Mouse (Mus musculus) brown adipose tissue, adult 24 weeks (tissue): ENCODE data around the gene Ptprd. TPM values are rescaled to one million over a fixed set of nuclear protein-coding genes. Genes with fewer than 3 reads are reported as not detected.
"Not testable (repeated sequence)": the region's sequence is repeated elsewhere in the genome, so short reads cannot be mapped to it uniquely, and the experiment has no call there.

Experiments
- H3K27ac ChIP-seq: fragments of 200-500 bp; replicated peaks from 2 replicates; pipeline ENCODE4 v1.5.1; 2012; ENCODE audit warnings: low read depth, mild to moderate bottlenecking, low read length
- H3K4me1 ChIP-seq: fragments of 200-500 bp; 2 replicates; pipeline ENCODE4 v1.6.1; 2012; ENCODE audit warnings: low read length, mixed read lengths; ENCODE audit not compliant: control insufficient read depth, insufficient read depth, insufficient read length
- H3K4me3 ChIP-seq: fragments of 200-500 bp; 2 replicates; pipeline ENCODE4 v1.5.1; 2012; ENCODE audit warnings: low read depth, mild to moderate bottlenecking, low read length, moderate library complexity; ENCODE audit not compliant: insufficient read depth
- polyA plus RNA-seq: library from polyadenylated mRNA; stranded (reverse); fragments of >200 nt; gene quantifications from 2 replicates; pipeline ENCODE4 v1.2.4, GENCODE M21; 2012; ENCODE audit not compliant: missing spikeins, insufficient read depth, insufficient read length

Ptprd gene
- polyA plus RNA-seq, 1 experiment, result 22.5 TPM

DNA sequence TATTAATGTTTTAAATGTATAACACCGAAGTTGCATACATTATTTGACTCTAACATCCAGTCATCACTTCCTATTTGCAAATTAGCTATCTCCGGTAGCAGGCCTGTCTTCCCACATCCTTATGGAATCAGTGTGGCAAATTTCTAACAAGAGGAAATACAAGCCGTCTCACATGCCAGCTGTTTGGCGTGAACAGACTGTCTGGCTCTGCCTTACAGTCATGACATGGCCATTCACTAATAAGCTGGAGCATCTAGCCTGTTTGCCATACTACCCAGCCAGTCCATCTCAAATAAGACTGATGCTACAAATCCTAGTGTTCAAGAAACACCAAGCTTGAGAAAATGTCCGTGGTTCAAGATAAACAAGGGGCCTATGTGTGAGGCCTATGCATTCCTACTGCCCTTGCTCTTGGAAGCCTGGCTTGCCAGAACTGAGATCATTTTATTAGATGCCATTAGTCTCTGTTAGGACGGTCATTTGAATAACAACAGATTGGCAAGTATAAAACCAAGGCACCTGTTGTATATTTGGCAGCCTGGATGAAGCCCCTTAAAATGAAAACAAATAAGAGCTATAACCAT is 1773.2 kb downstream of the Ptprd start:
- Histone ChIP-seq H3K4me1 (no peaks in the 10 kb centered on the region; the same call in 1 of the 2 replicates), H3K4me3 (no peak overlapping the region), H3K27ac (no peak overlapping the region)

DNA sequence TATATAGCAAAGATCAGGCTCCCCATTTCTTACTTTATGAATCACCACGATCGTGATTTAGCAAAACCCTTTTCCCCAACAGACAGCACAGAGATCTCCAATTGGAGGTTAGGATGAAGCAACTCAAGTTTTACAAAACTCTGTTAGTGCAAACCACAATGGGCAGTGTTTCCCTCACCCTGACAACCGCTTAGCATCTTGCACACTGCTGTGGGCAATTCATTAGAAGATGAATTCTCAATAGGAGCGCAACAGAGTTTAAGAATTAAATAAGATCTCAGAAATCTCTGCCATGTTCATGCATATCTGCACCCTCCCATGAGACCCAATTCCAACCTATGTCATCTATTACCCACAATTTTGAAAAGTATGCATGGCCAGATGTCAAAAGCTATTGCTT is 1773.7 kb downstream of the Ptprd start:
- H3K27ac ChIP-seq, result no peak overlapping the region
- no peaks in the 10 kb centered on the region; the same call in 1 of the 2 replicates for H3K4me1 ChIP-seq
- no peak overlapping the region for H3K4me3 ChIP-seq

DNA sequence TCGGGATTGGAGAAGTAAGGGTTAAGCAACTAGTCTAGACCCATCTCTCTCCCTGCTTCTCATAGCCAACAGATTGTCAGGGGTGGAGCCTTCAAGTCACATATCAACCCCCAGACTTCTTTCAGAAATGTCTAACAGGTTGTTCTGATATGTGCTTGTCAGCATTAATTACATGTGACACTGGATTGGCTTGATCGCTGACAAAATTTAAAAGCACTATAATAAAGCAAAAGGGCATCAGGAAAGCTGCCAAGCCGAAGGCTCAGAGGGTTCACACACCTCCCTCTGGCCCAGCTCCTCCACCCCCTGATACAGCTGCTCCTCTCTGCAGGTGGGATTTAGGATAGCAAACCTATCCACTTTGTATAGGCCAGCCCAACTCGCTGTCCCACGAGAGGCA is 1775.8 kb downstream of the Ptprd start:
- Histone ChIP-seq H3K4me3 (no peak overlapping the region), H3K27ac (no peak overlapping the region)

DNA sequence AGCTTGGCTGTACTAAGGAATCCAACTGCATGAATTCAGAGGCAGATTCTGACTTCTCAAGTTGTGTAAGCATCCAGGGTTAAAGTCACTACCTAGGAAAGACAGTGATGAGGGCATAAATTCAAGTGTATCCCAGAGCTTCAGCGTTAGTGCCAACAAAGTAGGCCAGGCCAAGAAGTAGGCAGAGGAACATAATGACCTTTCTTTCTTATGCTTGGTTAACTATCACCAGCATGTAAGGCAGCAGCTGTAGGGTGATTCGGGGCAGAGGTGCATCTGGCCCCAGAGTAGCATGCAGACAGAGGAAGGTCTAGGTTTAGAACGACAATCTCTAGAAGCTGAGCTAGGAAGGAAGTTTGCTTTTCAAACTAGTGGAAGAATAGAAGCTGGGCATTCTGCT is 1782.0 kb downstream of the Ptprd start:
- Histone ChIP-seq H3K4me3 (no peak overlapping the region), H3K27ac (no peak overlapping the region), H3K4me1 (no peaks in the 10 kb centered on the region; the same call in 1 of the 2 replicates)

More for the DNA sequence above, 1775.8 kb downstream of the Ptprd start:
- no peaks in the 10 kb centered on the region; the same call in 1 of the 2 replicates for H3K4me1 ChIP-seq

DNA sequence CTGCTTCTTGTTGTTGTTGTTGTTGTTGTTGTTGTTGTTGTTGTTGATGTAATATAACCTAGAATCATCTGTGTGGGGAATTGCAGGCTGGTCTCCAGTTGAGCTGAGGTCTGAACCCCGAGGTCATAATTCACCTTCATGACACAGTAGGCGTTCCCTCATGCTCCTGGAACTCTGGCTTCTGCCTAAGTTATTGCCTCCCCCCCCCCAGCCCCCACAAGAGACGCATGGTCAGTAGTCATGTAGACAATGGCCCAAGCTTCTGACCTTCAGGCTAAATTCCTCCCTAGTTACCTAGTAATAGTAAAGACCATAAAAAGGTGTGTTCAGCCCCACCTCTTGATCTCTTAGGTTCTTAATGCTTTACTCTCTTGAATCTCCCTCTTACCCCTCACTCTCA is 1784.7 kb downstream of the Ptprd start:
- H3K4me3 ChIP-seq, H3K27ac ChIP-seq, H3K4me1 ChIP-seq: not testable (repeated sequence)

DNA sequence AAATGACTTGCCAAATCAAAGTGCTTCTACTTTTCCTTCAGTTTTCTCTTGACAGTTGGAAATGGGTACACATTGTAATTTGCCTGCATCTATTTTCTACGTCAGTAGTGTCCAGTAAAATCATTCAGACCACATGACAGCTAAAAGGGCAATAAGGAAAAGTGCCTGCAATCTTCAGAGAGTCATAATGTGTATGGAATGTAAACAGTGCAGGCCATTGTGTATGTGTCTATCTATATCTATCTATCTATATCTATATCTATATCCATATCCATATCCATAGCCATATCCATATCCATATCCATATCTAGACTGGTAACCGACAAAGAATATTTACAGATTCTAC is 1786.6 kb downstream of the Ptprd start:
- 0 out of 2 replicates have a peak overlapping the region, but pooled peaks have one; percentile 39 for H3K27ac ChIP-seq

DNA sequence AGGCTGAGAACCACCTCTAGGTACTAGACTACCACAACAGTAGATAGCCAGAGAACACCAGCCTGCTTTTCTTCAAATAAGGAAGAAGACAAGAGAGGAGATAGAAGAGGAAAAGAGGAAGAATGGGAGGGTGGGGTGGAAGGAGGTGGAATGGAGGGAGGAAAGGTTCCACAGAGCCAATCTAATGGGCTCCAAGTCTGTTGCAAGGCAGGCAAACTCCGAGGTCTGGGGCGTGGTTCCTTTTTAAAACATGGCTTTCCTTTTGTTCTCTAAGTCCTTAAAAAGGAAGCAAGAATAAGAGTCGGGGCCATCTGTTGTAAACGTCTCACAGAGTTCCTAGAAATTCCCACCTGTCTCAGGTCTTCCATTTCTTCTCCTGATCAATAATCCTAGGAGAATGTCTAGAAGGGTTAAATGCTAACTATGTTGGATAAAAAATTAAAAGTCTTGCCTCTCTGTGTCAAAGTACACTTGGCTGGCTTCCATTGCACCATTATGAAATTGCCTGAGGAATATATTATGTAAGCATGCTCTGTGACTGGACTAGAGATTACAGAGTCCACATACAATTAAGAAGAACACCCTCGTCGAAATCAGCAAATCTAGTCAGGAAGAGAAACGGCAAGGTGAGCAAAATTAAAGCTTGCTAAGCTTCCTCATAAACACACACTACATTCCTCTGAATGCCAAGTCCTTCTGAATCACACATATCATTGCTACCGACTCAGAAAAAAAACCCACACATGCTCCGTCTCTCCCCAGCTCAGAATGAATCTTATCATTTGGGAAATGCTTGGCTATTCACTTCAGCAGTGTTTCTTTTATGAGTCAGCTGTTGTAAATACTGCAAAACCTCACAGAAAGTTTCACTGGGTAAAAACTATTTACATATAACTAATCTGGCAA is 1787.2 kb downstream of the Ptprd start:
- peak overlapping the region; percentile 83 for H3K27ac ChIP-seq
- H3K4me3 ChIP-seq, result peak overlapping the region; percentile 27; the same call in 1 of the 2 replicates
- peaks cover 2% of the 10 kb centered on the region; the same call in 1 of the 2 replicates for H3K4me1 ChIP-seq

More for the DNA sequence above, 1786.6 kb downstream of the Ptprd start:
- Histone ChIP-seq H3K4me1 (peaks cover 2% of the 10 kb centered on the region; the same call in 1 of the 2 replicates), H3K4me3 (no peak overlapping the region)

DNA sequence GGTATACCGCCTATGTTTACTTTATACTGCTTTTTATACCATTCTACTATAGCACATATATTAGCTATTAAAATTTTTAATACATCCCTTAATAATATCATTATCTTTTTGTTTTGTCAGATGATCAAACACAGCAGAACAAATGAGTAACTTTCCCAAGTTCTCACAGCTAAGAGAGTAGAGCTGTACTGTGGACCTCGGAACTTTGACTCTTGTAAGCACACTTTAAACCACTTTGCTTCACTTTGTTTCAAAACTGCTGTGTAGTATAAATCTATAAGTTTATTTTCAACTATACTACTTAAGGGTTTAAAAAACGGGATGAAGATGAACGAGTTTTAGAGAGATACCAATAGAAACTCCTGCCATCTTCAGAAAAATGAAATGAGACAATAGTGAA is 1789.6 kb downstream of the Ptprd start:
- Histone ChIP-seq H3K4me3 (no peak overlapping the region), H3K4me1 (peaks cover 2% of the 10 kb centered on the region; the same call in 1 of the 2 replicates), H3K27ac (no peak overlapping the region)

DNA sequence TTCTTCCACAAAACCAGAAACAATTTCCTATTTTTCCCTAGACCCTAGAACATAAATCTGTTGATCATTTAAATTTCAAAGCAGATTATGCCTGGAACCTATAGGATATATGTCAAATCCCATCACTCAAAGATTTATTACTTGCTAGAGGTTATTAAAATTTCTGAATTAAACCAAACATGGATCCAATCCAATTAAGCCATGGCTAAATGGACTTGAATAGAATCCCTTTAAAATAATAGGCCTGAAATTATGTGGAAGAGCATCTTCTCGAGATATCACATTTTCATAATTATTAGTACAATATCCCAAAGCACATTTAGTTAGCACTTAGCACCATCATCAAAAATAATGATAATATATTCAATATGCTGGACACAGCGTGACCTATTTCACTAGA is 1792.1 kb downstream of the Ptprd start:
- Histone ChIP-seq H3K4me3 (no peak overlapping the region), H3K4me1 (peaks cover 7% of the 10 kb centered on the region)

DNA sequence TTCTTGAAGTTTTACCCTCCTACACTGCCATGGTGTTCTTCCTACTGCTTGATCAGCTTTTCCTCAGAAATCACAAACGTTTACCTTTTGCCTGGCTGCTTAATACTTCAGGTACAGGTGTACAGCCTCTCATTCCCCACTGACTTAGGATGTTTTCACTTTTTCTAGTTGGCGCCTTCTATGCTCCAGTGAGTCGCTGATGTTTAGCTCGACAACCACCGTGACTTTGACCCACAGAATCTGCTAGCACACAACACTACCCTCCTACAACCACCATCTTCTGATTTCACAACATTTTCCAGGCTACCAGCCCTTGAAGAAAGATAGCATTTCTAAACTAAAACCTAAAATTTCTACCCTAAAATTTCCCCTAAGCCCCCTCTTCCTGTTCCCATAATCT is 1794.1 kb downstream of the Ptprd start:
- Histone ChIP-seq H3K4me3 (no peak overlapping the region), H3K27ac (no peak overlapping the region), H3K4me1 (peaks cover 7% of the 10 kb centered on the region)

More for the DNA sequence above, 1792.1 kb downstream of the Ptprd start:
- no peak overlapping the region for H3K27ac ChIP-seq

DNA sequence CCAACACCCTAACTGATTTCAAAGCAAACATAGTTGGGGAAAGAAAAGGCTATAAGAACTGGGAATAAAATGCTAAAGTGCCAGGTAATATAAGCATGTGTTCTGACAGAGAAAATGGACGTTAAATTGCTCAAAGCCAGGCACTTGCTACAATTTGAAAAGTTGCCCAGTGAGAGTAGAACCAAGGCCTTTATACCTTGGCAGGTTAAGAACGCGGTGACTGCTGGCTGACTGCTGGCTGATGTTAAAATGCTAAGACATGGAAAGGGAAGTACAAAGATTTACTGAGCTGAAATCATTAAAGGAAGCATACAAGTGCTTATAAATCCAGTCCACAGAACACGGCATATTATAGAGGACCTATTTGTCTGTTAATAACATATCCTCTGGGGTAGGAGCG is 1796.1 kb downstream of the Ptprd start:
- Histone ChIP-seq H3K27ac (no peak overlapping the region), H3K4me3 (no peak overlapping the region), H3K4me1 (peaks cover 7% of the 10 kb centered on the region)

DNA sequence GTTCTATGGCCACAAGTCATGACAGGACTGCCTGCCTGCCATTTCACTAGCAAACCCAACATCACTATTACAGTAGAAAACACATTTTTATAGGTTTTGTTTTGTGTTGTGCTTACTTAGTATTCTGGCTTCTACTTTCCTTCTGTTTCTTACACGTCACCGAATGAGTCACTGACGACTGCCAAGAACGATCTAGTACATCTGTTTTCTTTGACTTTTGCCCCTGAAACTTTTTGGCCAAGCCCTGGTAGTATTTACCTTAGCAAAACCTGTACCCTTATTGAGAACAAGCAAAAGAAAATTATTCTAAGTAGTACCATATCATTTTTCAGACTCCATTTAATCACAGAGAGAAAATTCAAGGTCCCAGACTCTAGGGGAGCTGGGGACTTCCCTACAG is 1797.2 kb downstream of the Ptprd start:
- peak overlapping the region; percentile 40; the same call in 1 of the 2 replicates for H3K27ac ChIP-seq
- no peak overlapping the region for H3K4me3 ChIP-seq
- peaks cover 7% of the 10 kb centered on the region for H3K4me1 ChIP-seq

DNA sequence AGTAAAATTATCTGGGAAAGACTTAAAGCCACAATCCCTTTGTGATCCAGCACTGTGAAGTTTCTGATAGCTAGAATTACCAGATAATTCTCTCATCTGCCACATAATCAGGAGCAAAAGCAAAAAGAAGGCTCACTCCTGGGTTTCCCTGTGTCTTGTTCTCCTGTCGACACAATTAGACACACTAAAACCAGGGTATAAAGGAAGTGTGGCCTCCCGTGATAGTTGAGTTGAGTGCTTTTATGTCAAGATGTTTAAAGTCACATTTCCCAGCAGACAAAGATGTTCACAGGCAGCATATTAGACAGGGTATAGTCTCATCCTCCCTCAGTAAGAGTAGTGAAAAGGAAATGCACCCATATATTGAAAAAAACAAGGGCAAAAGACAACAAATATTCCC is 1801.7 kb downstream of the Ptprd start:
- H3K27ac ChIP-seq, result no peak overlapping the region
- H3K4me1 ChIP-seq, result peaks cover 4% of the 10 kb centered on the region; the same call in 1 of the 2 replicates

DNA sequence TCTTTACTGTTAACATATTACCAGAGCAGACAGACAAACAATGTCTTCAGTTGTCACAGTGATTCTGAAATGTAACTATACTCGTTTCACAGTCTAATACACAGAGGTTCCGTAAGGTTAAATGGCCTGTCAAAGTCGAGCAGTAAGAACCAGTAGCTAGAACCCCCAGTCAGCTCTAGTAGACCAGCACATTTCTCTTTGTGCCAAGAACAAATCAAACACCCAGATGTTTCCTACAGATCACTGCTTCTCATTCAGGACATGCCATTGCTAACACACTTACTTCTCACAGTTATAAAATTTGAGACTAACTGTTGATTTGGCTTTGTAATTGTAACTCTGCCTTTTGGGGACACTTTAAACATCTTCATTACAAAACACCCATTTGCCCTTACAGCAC is 1802.6 kb downstream of the Ptprd start:
- Histone ChIP-seq H3K27ac (no peak overlapping the region), H3K4me1 (no peaks in the 10 kb centered on the region), H3K4me3 (no peak overlapping the region)

More for the DNA sequence above, 1801.7 kb downstream of the Ptprd start:
- H3K4me3 ChIP-seq, result no peak overlapping the region

DNA sequence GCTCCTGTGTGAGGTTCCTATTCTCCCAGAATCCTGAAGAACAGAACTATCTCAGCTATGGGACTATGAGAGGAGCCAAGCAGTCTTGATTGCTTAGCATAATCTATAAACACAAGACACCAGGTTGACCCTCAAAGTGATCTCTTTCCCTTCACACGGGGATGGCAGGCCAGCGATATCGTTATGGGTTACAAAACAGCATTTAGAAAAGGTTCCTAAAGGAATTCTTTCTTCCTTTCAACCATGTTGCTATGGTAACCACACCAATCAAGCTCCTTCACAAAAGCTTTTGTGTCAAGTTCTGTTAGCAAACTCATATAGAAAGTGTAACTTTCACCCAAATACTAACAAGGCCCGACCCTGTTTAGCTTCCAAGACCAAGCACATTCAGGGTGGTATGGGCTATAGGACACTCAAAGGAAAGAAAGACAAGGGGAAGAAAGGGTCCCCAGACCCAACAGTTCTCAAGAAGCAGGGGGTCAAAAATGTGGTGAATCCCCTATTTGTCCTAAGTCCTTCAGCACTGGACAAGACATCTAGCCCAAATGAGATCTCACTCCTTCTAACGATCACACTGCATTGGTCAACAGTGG is 1805.8 kb downstream of the Ptprd start:
- Histone ChIP-seq H3K27ac (no peak overlapping the region), H3K4me3 (no peak overlapping the region), H3K4me1 (no peaks in the 10 kb centered on the region)
